Mouse (Mus musculus) granulocyte monocyte progenitor cell, adult 5-6 weeks (primary cell): ENCODE measurements around the gene Pkd2. TPM values are rescaled to one million over a fixed set of nuclear protein-coding genes. Genes with fewer than 3 reads are reported as not detected.
"Not testable (repeated sequence)": the region's sequence is repeated elsewhere in the genome, so short reads cannot be mapped to it uniquely, and the experiment has no call there.

Source experiments
- ATAC-seq: replicated peaks from 2 replicates; pipeline ENCODE4 v1.8.0; 2016; ENCODE audit warnings: mild to moderate bottlenecking, moderate TSS enrichment, inconsistent platforms; ENCODE audit not compliant: poor library complexity, severe bottlenecking
- total RNA-seq, 2 experiments: library from RNA; stranded (forward) in 1 of 2; stranded (reverse) in 1 of 2; fragments of 200-712, 200-1000 nt in 1 of 2; fragments of >200 nt in 1 of 2; fragmentation: Nextera tagmentation in 1 of 2; gene quantifications; 2 replicates each; pipeline ENCODE4 v1.2.3; 2014 to 2017

Gene Pkd2
- 4.3 and 4.8 TPM in 2 replicates for total RNA-seq (2014; fragmentation: Nextera tagmentation)
- 3.5 TPM in 2 replicates for total RNA-seq (2017)

DNA sequence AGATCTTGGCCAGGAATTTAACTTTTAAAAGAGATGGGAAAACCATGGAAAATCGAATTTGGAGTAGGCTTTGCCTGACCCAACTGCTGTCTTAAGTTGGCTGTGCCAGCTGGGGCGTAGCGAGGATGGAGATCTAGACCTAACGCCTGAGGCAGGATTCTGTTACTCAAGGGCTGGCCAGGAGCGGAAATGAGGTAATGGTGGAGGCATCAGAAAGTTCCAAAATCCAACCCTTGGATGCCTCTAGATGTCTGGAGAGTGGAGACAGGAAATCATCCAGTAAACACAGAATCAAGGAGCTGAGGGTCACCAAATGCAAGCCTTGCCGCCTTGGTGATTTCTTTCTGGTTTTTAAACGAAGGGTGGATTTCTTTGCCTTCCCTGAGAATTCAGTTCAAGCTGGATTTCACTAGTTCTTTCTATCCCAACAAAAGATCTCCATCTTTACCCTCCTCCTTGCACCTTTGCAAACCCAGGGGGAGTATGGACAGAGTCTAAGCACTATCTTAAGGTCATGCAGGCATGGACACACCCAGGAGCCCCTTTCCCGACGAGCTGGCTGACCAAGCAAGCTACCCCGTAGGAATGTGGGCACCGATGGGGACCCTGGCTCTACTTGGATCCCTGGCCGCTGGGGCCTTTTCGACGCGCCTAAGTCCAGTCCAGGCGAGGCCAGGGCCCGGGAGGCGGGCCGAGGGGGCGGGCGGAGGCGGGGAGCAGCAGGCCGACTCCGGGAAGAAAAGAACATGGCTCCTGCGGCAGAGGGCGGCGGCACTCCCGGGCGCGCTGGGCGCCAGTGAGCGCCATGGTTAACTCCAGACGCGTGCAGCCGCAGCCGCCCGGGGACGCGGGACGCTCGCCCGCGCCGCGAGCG, at the start of gene Pkd2:
Gene Pkd2, plus strand, starts transcription at position 619 of the 874 bp plus-strand sequence.
- ATAC-seq, result peak; percentile 79

DNA sequence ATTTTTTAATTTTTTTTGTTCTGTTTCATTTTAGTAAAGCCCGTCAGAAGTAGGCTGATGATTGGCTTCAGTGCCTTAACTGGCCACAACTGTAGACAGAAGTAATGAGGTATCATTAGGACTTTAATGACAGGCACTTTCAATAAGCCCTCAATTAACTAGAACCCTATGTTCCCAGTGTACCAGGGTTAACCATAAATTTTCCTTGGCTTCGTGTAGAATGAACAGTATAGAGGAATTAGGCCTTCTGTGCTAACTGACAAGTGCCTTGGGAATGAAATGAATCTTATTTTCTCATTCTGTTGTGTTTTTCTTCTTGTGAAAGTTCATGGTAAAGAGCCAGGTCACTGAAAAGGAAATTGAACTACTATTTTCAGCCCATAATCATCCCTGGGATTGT, 43.3 kb upstream of the Pkd2 start:
- no peak for ATAC-seq

DNA sequence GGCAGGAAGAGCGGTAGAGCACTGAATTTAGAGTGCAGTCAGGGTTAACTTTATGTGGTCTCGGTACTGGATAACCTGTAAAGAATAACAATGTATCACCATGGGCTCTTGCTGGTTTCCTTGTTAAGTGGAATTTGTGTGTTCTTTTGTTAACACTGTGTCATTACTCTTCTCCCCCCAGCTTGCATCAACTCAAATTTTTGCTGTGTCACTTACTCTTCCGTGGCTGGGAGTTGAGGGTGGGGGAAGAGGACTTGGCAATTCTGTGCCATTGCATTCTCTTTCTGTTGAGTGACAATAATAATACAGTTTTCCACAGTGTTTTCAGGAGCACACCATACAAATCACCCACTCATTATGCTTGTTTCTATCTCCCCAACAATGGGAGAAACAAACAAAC, 42.2 kb upstream of the Pkd2 start:
- ATAC-seq, result peak; percentile 68

GRCm38 (mm10) chr5:104417721-104418120, 41.5 kb upstream of the Pkd2 start:
- peak; percentile 29; the same call in 1 of the 2 replicates for ATAC-seq

GRCm38 (mm10) chr5:104422039-104422438, 37.2 kb upstream of the Pkd2 start:
- peak; percentile 52 for ATAC-seq

DNA sequence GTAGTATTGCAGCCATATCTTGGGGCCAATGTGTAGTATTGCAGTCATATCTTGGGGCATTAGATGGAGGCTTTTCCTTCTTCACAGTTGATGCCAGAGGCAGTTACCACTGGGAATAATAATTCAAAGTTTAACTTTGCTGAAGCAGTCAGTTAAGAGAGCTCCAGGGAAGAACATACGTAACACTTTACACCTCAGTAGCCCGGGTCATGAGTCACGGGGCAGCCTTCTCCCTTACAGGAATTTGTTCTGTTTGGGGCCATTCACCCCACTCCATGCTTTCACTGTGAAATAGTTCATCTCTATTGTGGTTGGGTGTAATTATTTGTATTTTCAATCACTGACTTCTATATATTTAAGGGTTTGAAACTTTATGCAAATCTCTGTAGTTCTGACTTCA, 35.4 kb upstream of the Pkd2 start:
- ATAC-seq, result no peak

GRCm38 (mm10) chr5:104425949-104426348, 33.3 kb upstream of the Pkd2 start:
- ATAC-seq, result peak; percentile 55

GRCm38 (mm10) chr5:104432886-104433285, 26.4 kb upstream of the Pkd2 start:
- peak; percentile 21 for ATAC-seq

- no peak for ATAC-seq
Observed at GRCm38 (mm10) chr5:104433968-104434565, 25.2 kb upstream of the Pkd2 start.

GRCm38 (mm10) chr5:104434835-104435301, 24.4 kb upstream of the Pkd2 start, which contains the start of gene Spp1:
Gene Spp1, plus strand, starts transcription at chr5:104435118.
- peak; percentile 86 for ATAC-seq

- no peak for ATAC-seq
Observed at GRCm38 (mm10) chr5:104436406-104437076, 22.7 kb upstream of the Pkd2 start.

GRCm38 (mm10) chr5:104442396-104442795, 16.9 kb upstream of the Pkd2 start:
- no peak for ATAC-seq

GRCm38 (mm10) chr5:104442850-104443249, 16.4 kb upstream of the Pkd2 start:
- ATAC-seq, result no peak

- ATAC-seq, result peak; percentile 96
Observed at GRCm38 (mm10) chr5:104446156-104446555, 13.1 kb upstream of the Pkd2 start.

DNA sequence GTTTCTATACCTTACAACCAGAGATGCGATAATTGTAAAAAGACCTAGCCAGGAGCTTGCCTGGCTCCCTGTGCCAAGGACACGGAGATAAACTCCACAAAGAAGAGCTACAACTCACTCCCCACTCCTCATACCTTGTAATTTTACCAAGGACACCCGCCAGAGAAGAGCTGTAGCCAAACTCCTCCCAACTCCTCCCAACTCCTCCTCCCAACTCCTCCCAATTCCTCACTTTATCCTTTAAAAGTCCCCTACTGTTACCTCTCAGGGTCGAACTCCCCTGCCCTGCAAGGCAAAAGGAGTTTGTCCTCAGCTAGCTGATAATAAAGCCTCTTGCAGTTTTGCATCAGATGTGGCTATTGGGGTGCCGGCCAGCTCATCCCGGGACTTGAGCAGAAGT, 10.9 kb upstream of the Pkd2 start:
- not testable (repeated sequence) for ATAC-seq

GRCm38 (mm10) chr5:104449491-104449890, 9.8 kb upstream of the Pkd2 start:
- no peak for ATAC-seq

DNA sequence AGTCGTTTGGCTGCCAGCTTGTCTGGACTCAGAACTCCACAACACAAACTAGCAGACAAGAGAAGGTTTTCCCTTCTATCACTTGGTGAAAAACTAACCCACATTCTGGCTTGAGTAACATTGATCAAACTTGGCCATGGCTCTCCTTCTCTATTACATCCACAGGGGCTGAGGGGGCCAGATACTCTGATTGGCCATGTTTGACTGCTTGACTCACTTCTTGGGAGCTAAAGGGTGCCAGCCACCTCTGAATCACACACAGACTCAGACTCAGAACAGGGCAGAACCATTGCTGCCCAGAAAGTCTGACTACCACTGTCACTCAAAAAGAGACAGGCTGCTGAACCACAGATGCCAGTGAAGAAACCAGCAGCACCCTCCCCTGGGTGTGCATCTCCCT, 6.2 kb upstream of the Pkd2 start:
- no peak for ATAC-seq

DNA sequence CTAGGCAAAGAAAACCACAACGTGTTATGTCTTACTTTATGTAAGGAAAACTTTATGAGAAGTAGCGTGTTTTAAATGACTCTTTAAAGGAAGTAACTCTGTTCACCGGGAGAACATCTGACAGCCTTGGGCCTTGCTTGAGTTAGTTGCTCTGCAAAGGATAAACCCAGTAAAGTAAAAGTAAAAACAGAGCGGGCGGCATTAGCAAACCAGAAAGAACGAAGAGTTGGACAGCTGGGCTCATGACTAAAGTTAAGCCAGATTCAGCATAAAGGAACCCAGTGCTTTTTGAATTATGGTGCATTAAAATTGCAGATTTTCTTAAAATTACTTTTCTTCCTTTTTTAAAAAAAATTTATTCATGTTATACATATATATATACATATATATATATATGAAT, 4.7 kb upstream of the Pkd2 start:
- ATAC-seq, result no peak

DNA sequence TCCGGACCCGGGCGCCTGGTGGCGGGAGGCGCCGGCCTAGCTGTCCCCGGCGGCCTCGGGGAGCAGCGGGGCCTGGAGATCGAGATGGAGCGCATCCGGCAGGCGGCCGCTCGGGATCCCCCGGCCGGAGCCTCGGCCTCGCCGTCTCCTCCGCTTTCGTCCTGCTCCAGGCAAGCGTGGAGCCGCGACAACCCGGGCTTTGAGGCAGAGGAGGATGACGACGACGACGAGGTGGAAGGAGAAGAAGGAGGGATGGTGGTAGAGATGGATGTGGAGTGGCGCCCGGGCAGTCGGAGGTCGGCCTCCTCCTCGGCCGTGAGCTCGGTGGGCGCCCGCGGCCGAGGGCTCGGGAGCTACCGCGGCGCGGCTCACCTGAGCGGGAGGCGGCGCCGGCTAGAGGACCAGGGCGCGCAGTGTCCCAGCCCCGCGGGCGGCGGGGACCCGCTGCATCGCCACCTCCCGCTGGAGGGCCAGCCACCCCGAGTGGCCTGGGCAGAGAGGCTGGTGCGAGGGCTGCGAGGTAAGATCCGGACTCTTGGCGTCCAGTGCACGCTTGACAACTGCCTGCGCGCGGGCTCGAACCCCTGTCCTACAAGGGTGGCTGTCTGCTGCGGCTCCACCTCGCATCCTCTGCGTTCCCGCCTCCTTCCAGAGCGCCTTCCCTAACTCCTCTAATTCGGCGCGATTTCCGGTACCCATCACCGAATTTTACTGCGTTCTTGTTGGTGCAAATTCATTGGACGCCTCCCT, 631 bp downstream of the Pkd2 start:
- ATAC-seq, result peak; percentile 53

DNA sequence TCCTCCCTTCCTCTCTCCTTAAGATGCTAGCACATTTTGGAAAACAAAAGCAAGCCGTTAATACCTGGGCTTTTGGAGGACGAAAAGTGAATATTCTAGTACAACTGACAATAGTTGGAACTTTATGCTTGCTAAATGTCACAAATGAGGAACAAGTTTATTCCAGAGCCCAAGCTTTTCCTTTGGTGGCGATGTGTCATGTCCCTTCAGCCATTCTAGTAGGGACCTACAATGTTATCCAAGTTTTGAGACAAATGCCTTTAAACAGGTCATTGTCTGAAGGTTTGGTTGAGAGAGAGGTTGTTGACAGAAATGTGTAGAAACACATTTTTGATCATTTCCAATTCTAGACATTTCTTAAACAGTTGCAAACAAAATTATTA, 1.2 kb downstream of the Pkd2 start:
- peak; percentile 23 for ATAC-seq
